Mouse (Mus musculus) kidney, embryonic 14.5 days (tissue): Measurements from ENCODE around the gene Tom1l2. TPM values are rescaled to one million over a fixed set of nuclear protein-coding genes. Genes with fewer than 3 reads are reported as not detected.

ENCODE experiments used
- ATAC-seq: fragments of 200-750 bp; cut with Nextera tagmentation; 2 replicates; pipeline ENCODE4 v1.8.0; 2017; ENCODE audit warnings: moderate number of reproducible peaks, mild to moderate bottlenecking, moderate TSS enrichment, moderate library complexity; ENCODE audit not compliant: low FRiP score, low TSS enrichment
- H3K27ac ChIP-seq: fragments of 300-500 bp; sonication (generic); 2 replicates; pipeline ENCODE4 v1.5.1; 2014; ENCODE audit warnings: low read depth, mild to moderate bottlenecking, low read length, moderate library complexity, mixed read lengths
- H3K27me3 ChIP-seq: fragments of 300-500 bp; sonication (generic); 2 replicates; pipeline ENCODE4 v1.6.1; 2014; ENCODE audit warnings: mild to moderate bottlenecking, low read length; ENCODE audit not compliant: control insufficient read depth, insufficient read depth
- H3K36me3 ChIP-seq: fragments of 300-500 bp; sonication (generic); 2 replicates; pipeline ENCODE4 v1.6.1; 2014; ENCODE audit warnings: low read length, mixed read lengths; ENCODE audit not compliant: control insufficient read depth, insufficient read depth
- H3K4me1 ChIP-seq: fragments of 300-500 bp; sonication (generic); 2 replicates; pipeline ENCODE4 v1.6.1; 2014; ENCODE audit warnings: low read length, mixed read lengths; ENCODE audit not compliant: control insufficient read depth, insufficient read depth
- H3K4me2 ChIP-seq: fragments of 300-500 bp; sonication (generic); replicated peaks from 2 replicates; pipeline ENCODE4 v1.6.1; 2014; ENCODE audit warnings: low read depth, mild to moderate bottlenecking, low read length
- H3K4me3 ChIP-seq: fragments of 300-500 bp; sonication (generic); 2 replicates; pipeline ENCODE4 v1.5.1; 2014; ENCODE audit warnings: mild to moderate bottlenecking, low read length
- H3K9ac ChIP-seq: fragments of 300-500 bp; sonication (generic); 2 replicates; pipeline ENCODE4 v1.6.1; 2014; ENCODE audit warnings: low read depth, mild to moderate bottlenecking, low read length, moderate library complexity
- H3K9me3 ChIP-seq: fragments of 300-500 bp; sonication (generic); 2 replicates; pipeline ENCODE4 v1.6.1; 2016; ENCODE audit warnings: low read length; ENCODE audit not compliant: control insufficient read depth
- WGBS: fragments of 180-500 bp; shearing (Covaris S2); extraction: QIAGEN DNeasy Blood & Tissue Kit; methylation state at CpG from one replicate; pipeline ENCODE4 v1.1.7; 2014; 5-methylcytosine and 5-hydroxymethylcytosine counted together
- polyA plus RNA-seq: library from polyadenylated mRNA; unstranded; fragments of >200 nt; fragmentation: Nextera tagmentation; extraction: Ambion mirVana; gene quantifications from 2 replicates; pipeline ENCODE4 v1.2.1, GENCODE M21; 2014

Gene Tom1l2
- polyA plus RNA-seq, 1 experiment from 2014 or later: 19.3 TPM

- Histone ChIP-seq H3K27ac (no peak overlapping the region), H3K9ac (no peak overlapping the region), H3K4me1 (peaks cover 9% of the 10 kb centered on the region), H3K36me3 (no peaks in the 10 kb centered on the region), H3K4me3 (no peak overlapping the region), H3K9me3 (no peaks in the 10 kb centered on the region), H3K4me2 (no peak overlapping the region), H3K27me3 (no peaks in the 10 kb centered on the region)
- no peak for ATAC-seq
- 88% methylated on average over 13 of the region's 13 CpGs for WGBS
These were observed 17.7 kb upstream of the Tom1l2 start for GRCm38 (mm10) chr11:60370431-60370830.

GRCm38 (mm10) chr11:60369448-60369847 is 16.7 kb upstream of the Tom1l2 start:
- H3K4me2 ChIP-seq: no peak overlapping the region
- no peaks in the 10 kb centered on the region for H3K9me3 ChIP-seq
- H3K27ac ChIP-seq: no peak overlapping the region
- no peak overlapping the region for H3K4me3 ChIP-seq
- no peaks in the 10 kb centered on the region for H3K27me3 ChIP-seq
- ATAC-seq: no peak
- no peaks in the 10 kb centered on the region for H3K36me3 ChIP-seq
- H3K9ac ChIP-seq: no peak overlapping the region
- WGBS: 27% methylated on average over 4 of the region's 4 CpGs
- peaks cover 9% of the 10 kb centered on the region for H3K4me1 ChIP-seq

DNA sequence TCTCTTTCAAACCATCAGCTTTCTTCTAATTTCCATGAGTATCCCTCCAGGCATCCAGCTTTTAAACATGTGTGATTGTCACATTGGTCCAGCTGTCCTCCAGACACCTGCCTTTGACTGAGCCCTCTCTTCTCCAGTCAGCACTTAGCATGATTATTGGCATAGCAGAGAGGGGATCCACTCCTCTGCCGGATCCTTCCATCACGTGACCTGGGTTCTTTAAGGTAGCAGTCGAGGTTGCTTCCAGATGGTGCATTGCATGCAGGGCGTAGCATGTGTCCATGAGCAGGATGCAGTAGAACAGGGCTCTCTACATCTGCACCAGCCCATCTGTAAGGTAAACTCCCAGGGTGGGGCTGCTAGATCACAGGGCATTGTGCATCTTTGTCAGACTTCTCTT is 16.2 kb upstream of the Tom1l2 start:
- H3K9me3 ChIP-seq: no peaks in the 10 kb centered on the region
- H3K4me3 ChIP-seq: no peak overlapping the region

GRCm38 (mm10) chr11:60367256-60367655 is 14.6 kb upstream of the Tom1l2 start:
- H3K27me3 ChIP-seq: no peaks in the 10 kb centered on the region
- H3K36me3 ChIP-seq: no peaks in the 10 kb centered on the region
- no peak overlapping the region for H3K27ac ChIP-seq
- H3K4me1 ChIP-seq: peaks cover 12% of the 10 kb centered on the region
- H3K4me2 ChIP-seq: no peak overlapping the region
- ATAC-seq: no peak
- 82% methylated on average over 3 of the region's 3 CpGs for WGBS
- no peak overlapping the region for H3K9ac ChIP-seq
- H3K4me3 ChIP-seq: no peak overlapping the region
- no peaks in the 10 kb centered on the region for H3K9me3 ChIP-seq

More for the DNA sequence above, 16.2 kb upstream of the Tom1l2 start:
- Histone ChIP-seq H3K27me3 (no peaks in the 10 kb centered on the region), H3K4me1 (peaks cover 9% of the 10 kb centered on the region), H3K36me3 (no peaks in the 10 kb centered on the region), H3K9ac (no peak overlapping the region; the same call in 1 of the 2 replicates), H3K27ac (no peak overlapping the region), H3K4me2 (no peak overlapping the region)
- no peak for ATAC-seq
- WGBS: 80% methylated on average over 4 of the region's 4 CpGs

- Histone ChIP-seq H3K4me3 (no peak overlapping the region), H3K36me3 (no peaks in the 10 kb centered on the region), H3K9ac (peak overlapping the region; percentile 29; the same call in 1 of the 2 replicates), H3K9me3 (no peaks in the 10 kb centered on the region), H3K4me2 (no peak overlapping the region), H3K4me1 (peaks cover 12% of the 10 kb centered on the region), H3K27ac (no peak overlapping the region), H3K27me3 (no peaks in the 10 kb centered on the region)
- peak; percentile 80 for ATAC-seq
- 21% methylated on average over 16 of the region's 16 CpGs for WGBS
These were observed 13.7 kb upstream of the Tom1l2 start for GRCm38 (mm10) chr11:60366239-60367019.

GRCm38 (mm10) chr11:60360631-60361201 is 8.0 kb upstream of the Tom1l2 start:
- no peaks in the 10 kb centered on the region for H3K9me3 ChIP-seq
- no peaks in the 10 kb centered on the region for H3K27me3 ChIP-seq
- no peak overlapping the region for H3K9ac ChIP-seq
- H3K36me3 ChIP-seq: no peaks in the 10 kb centered on the region
- no peak overlapping the region for H3K4me2 ChIP-seq
- ATAC-seq: no peak
- no peak overlapping the region for H3K4me3 ChIP-seq
- H3K27ac ChIP-seq: no peak overlapping the region
- 76% methylated on average over 5 of the region's 5 CpGs for WGBS
- 0 out of 2 replicates have a peak, but pooled peaks cover 3% of the 10 kb centered on the region for H3K4me1 ChIP-seq

DNA sequence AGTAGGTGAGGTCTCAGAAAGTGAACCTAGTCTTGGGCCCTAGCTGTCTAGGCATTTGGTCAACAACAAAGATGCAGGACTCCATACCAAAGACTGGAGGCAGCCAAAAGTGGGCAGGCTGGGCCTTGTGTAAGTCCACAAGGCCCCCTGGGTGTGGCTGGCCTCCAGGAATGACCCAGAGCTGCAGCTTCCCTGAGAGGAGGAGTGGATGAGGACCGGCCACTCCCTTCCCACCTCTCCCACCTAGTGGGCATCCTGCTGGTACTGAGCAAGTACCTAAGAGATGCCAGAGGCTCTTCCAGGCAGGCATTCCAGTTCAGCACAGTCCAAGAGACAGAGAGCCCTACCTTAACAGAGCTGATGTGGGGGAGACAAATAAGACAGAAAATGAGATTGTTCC is 7.2 kb upstream of the Tom1l2 start:
- no peak overlapping the region for H3K4me3 ChIP-seq
- no peaks in the 10 kb centered on the region for H3K36me3 ChIP-seq
- H3K9me3 ChIP-seq: no peaks in the 10 kb centered on the region
- no peak overlapping the region for H3K4me2 ChIP-seq
- no peak overlapping the region for H3K27ac ChIP-seq
- H3K9ac ChIP-seq: no peak overlapping the region
- 0 out of 2 replicates have a peak, but pooled peaks cover 3% of the 10 kb centered on the region for H3K4me1 ChIP-seq
- no peaks in the 10 kb centered on the region for H3K27me3 ChIP-seq
- WGBS: 68% methylated on average over 1 of the region's 1 CpGs
- no peak for ATAC-seq

GRCm38 (mm10) chr11:60359138-60359537 is 6.4 kb upstream of the Tom1l2 start:
- Histone ChIP-seq H3K4me3 (no peak overlapping the region), H3K4me2 (no peak overlapping the region), H3K36me3 (no peaks in the 10 kb centered on the region), H3K4me1 (0 out of 2 replicates have a peak, but pooled peaks cover 3% of the 10 kb centered on the region), H3K9ac (no peak overlapping the region), H3K9me3 (no peaks in the 10 kb centered on the region), H3K27me3 (no peaks in the 10 kb centered on the region), H3K27ac (no peak overlapping the region)
- WGBS: 70% methylated on average over 5 of the region's 5 CpGs
- no peak for ATAC-seq

- no peak for ATAC-seq
- 79% methylated on average over 7 of the region's 7 CpGs for WGBS
- H3K27me3 ChIP-seq: no peaks in the 10 kb centered on the region
These were observed 5.8 kb upstream of the Tom1l2 start for GRCm38 (mm10) chr11:60358548-60358947.

More at GRCm38 (mm10) chr11:60358548-60358947, 5.8 kb upstream of the Tom1l2 start:
- no peak overlapping the region for H3K4me3 ChIP-seq
- no peak overlapping the region for H3K4me2 ChIP-seq
- no peaks in the 10 kb centered on the region for H3K9me3 ChIP-seq
- no peak overlapping the region for H3K27ac ChIP-seq
- H3K36me3 ChIP-seq: no peaks in the 10 kb centered on the region
- no peak overlapping the region for H3K9ac ChIP-seq
- H3K4me1 ChIP-seq: 0 out of 2 replicates have a peak, but pooled peaks cover 3% of the 10 kb centered on the region
